Mouse (Mus musculus): ENCODE results near the gene Lsm14a. TPM values are rescaled to one million over a fixed set of nuclear protein-coding genes. Genes with fewer than 3 reads are reported as not detected.
A peak's percentile ranks its signal among the peaks of the same experiment; 100 is the strongest.

Lsm14a gene
- polyA plus RNA-seq, 1 experiment from 2014 or later: 84.5 TPM

GRCm38 (mm10) chr7:34321958-34322357, 71.2 kb downstream of the Lsm14a start:
- Histone ChIP-seq H3K27ac (no peak overlapping the region), H3K27me3 (ENCODE audit: insufficient read depth, poor library complexity, severe bottlenecking) (no peaks in the 10 kb centered on the region), H3K9me3 (peaks cover 5% of the 10 kb centered on the region; the same call in 1 of the 2 replicates), H3K4me1 (replicated peaks) (peaks cover 8% of the 10 kb centered on the region), H3K36me3 (no peaks in the 10 kb centered on the region), H3K4me3 (no peak overlapping the region)
- WGBS: 94% methylated on average over 4 of the region's 4 CpGs
- DNase-seq (ENCODE audit: low spot score): no peak

- peaks cover 5% of the 10 kb centered on the region; the same call in 1 of the 2 replicates for H3K9me3 ChIP-seq
- H3K4me1 ChIP-seq (replicated peaks): peaks cover 8% of the 10 kb centered on the region
- 90% methylated on average over 5 of the region's 5 CpGs for WGBS
- H3K27ac ChIP-seq: no peak overlapping the region
- no peaks in the 10 kb centered on the region for H3K36me3 ChIP-seq
- no peaks in the 10 kb centered on the region for H3K27me3 ChIP-seq (ENCODE audit: insufficient read depth, poor library complexity, severe bottlenecking)
- no peak overlapping the region for H3K4me3 ChIP-seq
- no peak for DNase-seq (ENCODE audit: low spot score)
Observed at GRCm38 (mm10) chr7:34321119-34321518, 72.0 kb downstream of the Lsm14a start.

GRCm38 (mm10) chr7:34319957-34320356, 73.2 kb downstream of the Lsm14a start:
- Histone ChIP-seq H3K27ac (peak overlapping the region; percentile 47), H3K4me3 (peak overlapping the region; percentile 16; the same call in 1 of the 2 replicates), H3K27me3 (ENCODE audit: insufficient read depth, poor library complexity, severe bottlenecking) (no peaks in the 10 kb centered on the region), H3K36me3 (no peaks in the 10 kb centered on the region), H3K9me3 (peaks cover 5% of the 10 kb centered on the region; the same call in 1 of the 2 replicates), H3K4me1 (replicated peaks) (peaks cover 8% of the 10 kb centered on the region)
- 24% methylated on average over 3 of the region's 3 CpGs for WGBS
- DNase-seq (ENCODE audit: low spot score): peak; percentile 17

GRCm38 (mm10) chr7:34319123-34319522, 74.0 kb downstream of the Lsm14a start:
- no peaks in the 10 kb centered on the region for H3K27me3 ChIP-seq (ENCODE audit: insufficient read depth, poor library complexity, severe bottlenecking)
- no peaks in the 10 kb centered on the region for H3K36me3 ChIP-seq
- H3K4me3 ChIP-seq: no peak overlapping the region
- H3K27ac ChIP-seq: no peak overlapping the region
- 91% methylated on average over 2 of the region's 2 CpGs for WGBS
- peaks cover 8% of the 10 kb centered on the region for H3K4me1 ChIP-seq (replicated peaks)
- DNase-seq (ENCODE audit: low spot score): no peak
- peaks cover 2% of the 10 kb centered on the region; the same call in 1 of the 2 replicates for H3K9me3 ChIP-seq

- Histone ChIP-seq H3K9me3 (no peaks in the 10 kb centered on the region), H3K27ac (no peak overlapping the region), H3K27me3 (ENCODE audit: insufficient read depth, poor library complexity, severe bottlenecking) (no peaks in the 10 kb centered on the region), H3K4me1 (replicated peaks) (peaks cover 8% of the 10 kb centered on the region), H3K4me3 (no peak overlapping the region), H3K36me3 (no peaks in the 10 kb centered on the region)
- no peak for DNase-seq (ENCODE audit: low spot score)
- WGBS: 75% methylated on average over 7 of the region's 7 CpGs
Observed at GRCm38 (mm10) chr7:34317901-34318476, 75.1 kb downstream of the Lsm14a start.

- DNase-seq (ENCODE audit: low spot score): peak; percentile 89
- Histone ChIP-seq H3K4me3 (peak within 1 kb of the TSS; percentile 95), H3K36me3 (0 out of 2 replicates have a peak, but pooled peaks cover 6% of the 10 kb centered on the region), H3K27me3 (ENCODE audit: insufficient read depth, poor library complexity, severe bottlenecking) (no peaks in the 10 kb centered on the region), H3K9me3 (no peaks in the 10 kb centered on the region), H3K27ac (peak within 1 kb of the TSS; percentile 95), H3K4me1 (replicated peaks) (peaks cover 8% of the 10 kb centered on the region)
- under 1% methylated on average over 41 of the region's 41 CpGs for WGBS
Observed at GRCm38 (mm10) chr7:34313443-34313875, 79.7 kb downstream of the Lsm14a start, which contains the start of gene 4931406P16Rik. TSS of gene 4931406P16Rik (minus strand) at chr7:34313551.

GRCm38 (mm10) chr7:34312786-34313442, 80.2 kb downstream of the Lsm14a start:
- Histone ChIP-seq H3K4me3 (peak overlapping the region; percentile 95), H3K4me1 (replicated peaks) (peaks cover 8% of the 10 kb centered on the region), H3K9me3 (no peaks in the 10 kb centered on the region), H3K27me3 (ENCODE audit: insufficient read depth, poor library complexity, severe bottlenecking) (no peaks in the 10 kb centered on the region), H3K27ac (peak overlapping the region; percentile 95), H3K36me3 (0 out of 2 replicates have a peak, but pooled peaks cover 6% of the 10 kb centered on the region)
- no peak for DNase-seq (ENCODE audit: low spot score)
- WGBS: under 1% methylated on average over 68 of the region's 73 CpGs

- Histone ChIP-seq H3K9me3 (no peaks in the 10 kb centered on the region), H3K27me3 (ENCODE audit: insufficient read depth, poor library complexity, severe bottlenecking) (no peaks in the 10 kb centered on the region), H3K4me3 (no peak overlapping the region), H3K4me1 (replicated peaks) (peaks cover 8% of the 10 kb centered on the region), H3K36me3 (0 out of 2 replicates have a peak, but pooled peaks cover 6% of the 10 kb centered on the region), H3K27ac (no peak overlapping the region)
- no peak for DNase-seq (ENCODE audit: low spot score)
- 89% methylated on average over 5 of the region's 5 CpGs for WGBS
Observed at GRCm38 (mm10) chr7:34309186-34309764, 83.8 kb downstream of the Lsm14a start.

- H3K27me3 ChIP-seq (ENCODE audit: insufficient read depth, poor library complexity, severe bottlenecking): no peaks in the 10 kb centered on the region
- no peak overlapping the region for H3K4me3 ChIP-seq
- WGBS: 72% methylated on average over 5 of the region's 5 CpGs
- 0 out of 2 replicates have a peak, but pooled peaks cover 6% of the 10 kb centered on the region for H3K36me3 ChIP-seq
- peaks cover 8% of the 10 kb centered on the region for H3K4me1 ChIP-seq (replicated peaks)
- H3K9me3 ChIP-seq: no peaks in the 10 kb centered on the region
- no peak for DNase-seq (ENCODE audit: low spot score)
- H3K27ac ChIP-seq: no peak overlapping the region
Observed at GRCm38 (mm10) chr7:34308586-34308985, 84.5 kb downstream of the Lsm14a start.

- no peak for DNase-seq (ENCODE audit: low spot score)
- Histone ChIP-seq H3K4me1 (replicated peaks) (no peaks in the 10 kb centered on the region), H3K27me3 (ENCODE audit: insufficient read depth, poor library complexity, severe bottlenecking) (no peaks in the 10 kb centered on the region), H3K36me3 (peaks cover 14% of the 10 kb centered on the region), H3K27ac (no peak overlapping the region), H3K9me3 (no peaks in the 10 kb centered on the region), H3K4me3 (no peak overlapping the region)
- WGBS: 70% methylated on average over 4 of the region's 4 CpGs
Observed at GRCm38 (mm10) chr7:34305454-34305853, 87.7 kb downstream of the Lsm14a start.

GRCm38 (mm10) chr7:34302651-34303050, 90.5 kb downstream of the Lsm14a start:
- Histone ChIP-seq H3K27me3 (ENCODE audit: insufficient read depth, poor library complexity, severe bottlenecking) (no peaks in the 10 kb centered on the region), H3K36me3 (peaks cover 17% of the 10 kb centered on the region), H3K4me3 (no peak overlapping the region), H3K4me1 (replicated peaks) (no peaks in the 10 kb centered on the region), H3K9me3 (no peaks in the 10 kb centered on the region), H3K27ac (no peak overlapping the region)
- DNase-seq (ENCODE audit: low spot score): no peak
- 78% methylated on average over 1 of the region's 1 CpGs for WGBS

GRCm38 (mm10) chr7:34301952-34302351, 91.2 kb downstream of the Lsm14a start:
- WGBS: 90% methylated on average over 3 of the region's 3 CpGs
- H3K36me3 ChIP-seq: peaks cover 17% of the 10 kb centered on the region
- no peak overlapping the region for H3K27ac ChIP-seq
- no peak overlapping the region for H3K4me3 ChIP-seq
- no peaks in the 10 kb centered on the region for H3K27me3 ChIP-seq (ENCODE audit: insufficient read depth, poor library complexity, severe bottlenecking)
- no peaks in the 10 kb centered on the region for H3K9me3 ChIP-seq
- DNase-seq (ENCODE audit: low spot score): no peak
- no peaks in the 10 kb centered on the region for H3K4me1 ChIP-seq (replicated peaks)

- H3K27me3 ChIP-seq (ENCODE audit: insufficient read depth, poor library complexity, severe bottlenecking): no peaks in the 10 kb centered on the region
- no peak overlapping the region for H3K27ac ChIP-seq
- H3K4me3 ChIP-seq: no peak overlapping the region
- peaks cover 17% of the 10 kb centered on the region for H3K36me3 ChIP-seq
- DNase-seq (ENCODE audit: low spot score): no peak
- WGBS: 88% methylated on average over 2 of the region's 2 CpGs
- no peaks in the 10 kb centered on the region for H3K9me3 ChIP-seq
- no peaks in the 10 kb centered on the region for H3K4me1 ChIP-seq (replicated peaks)
Observed at GRCm38 (mm10) chr7:34298818-34299217, 94.3 kb downstream of the Lsm14a start.

Data from hindbrain, embryonic 10.5 days (tissue).